Mouse (Mus musculus) midbrain, embryonic 15.5 days (tissue): ENCODE measurements at regions not wholly inside any gene's neighbourhood (a gene's known extent, or its start where the extent isn't known, plus 50 kb on each side); places are given as distances from the start of the nearest gene placed in this dataset.

Source experiments
- ATAC-seq: fragments of 200-750 bp; cut with Nextera tagmentation; replicated peaks from 2 replicates; pipeline ENCODE4 v1.8.0; 2017; ENCODE audit warnings: moderate TSS enrichment
- H3K27ac ChIP-seq: fragments of 300-500 bp; sonication (generic); 2 replicates; pipeline ENCODE4 v1.5.1; 2015; ENCODE audit warnings: mild to moderate bottlenecking, inconsistent platforms
- H3K27me3 ChIP-seq: fragments of 300-500 bp; sonication (generic); replicated peaks from 2 replicates; pipeline ENCODE4 v1.6.1; 2015; ENCODE audit warnings: inconsistent platforms
- H3K36me3 ChIP-seq: fragments of 300-500 bp; sonication (generic); replicated peaks from 2 replicates; pipeline ENCODE4 v1.6.1; 2015; ENCODE audit warnings: inconsistent platforms
- H3K4me1 ChIP-seq: fragments of 300-500 bp; sonication (generic); 2 replicates; pipeline ENCODE4 v1.6.1; 2015; ENCODE audit warnings: inconsistent platforms
- H3K4me2 ChIP-seq: fragments of 300-500 bp; sonication (generic); 2 replicates; pipeline ENCODE4 v1.6.1; 2015; ENCODE audit warnings: inconsistent platforms, mild to moderate bottlenecking, moderate library complexity
- H3K4me3 ChIP-seq: fragments of 300-500 bp; sonication (generic); 2 replicates; pipeline ENCODE4 v1.5.1; 2015; ENCODE audit warnings: mild to moderate bottlenecking, inconsistent platforms
- H3K9ac ChIP-seq: fragments of 300-500 bp; sonication (generic); 2 replicates; pipeline ENCODE4 v1.6.1; 2015; ENCODE audit warnings: mild to moderate bottlenecking, inconsistent platforms
- H3K9me3 ChIP-seq: fragments of 300-500 bp; sonication (generic); 2 replicates; pipeline ENCODE4 v1.6.1; 2016; ENCODE audit warnings: inconsistent platforms
- WGBS: fragments of 180-500 bp; shearing (Covaris S2); methylation state at CpG from one replicate; pipeline ENCODE4 v1.1.7; 2015; ENCODE audit warnings: mixed read lengths; 5-methylcytosine and 5-hydroxymethylcytosine counted together

DNA sequence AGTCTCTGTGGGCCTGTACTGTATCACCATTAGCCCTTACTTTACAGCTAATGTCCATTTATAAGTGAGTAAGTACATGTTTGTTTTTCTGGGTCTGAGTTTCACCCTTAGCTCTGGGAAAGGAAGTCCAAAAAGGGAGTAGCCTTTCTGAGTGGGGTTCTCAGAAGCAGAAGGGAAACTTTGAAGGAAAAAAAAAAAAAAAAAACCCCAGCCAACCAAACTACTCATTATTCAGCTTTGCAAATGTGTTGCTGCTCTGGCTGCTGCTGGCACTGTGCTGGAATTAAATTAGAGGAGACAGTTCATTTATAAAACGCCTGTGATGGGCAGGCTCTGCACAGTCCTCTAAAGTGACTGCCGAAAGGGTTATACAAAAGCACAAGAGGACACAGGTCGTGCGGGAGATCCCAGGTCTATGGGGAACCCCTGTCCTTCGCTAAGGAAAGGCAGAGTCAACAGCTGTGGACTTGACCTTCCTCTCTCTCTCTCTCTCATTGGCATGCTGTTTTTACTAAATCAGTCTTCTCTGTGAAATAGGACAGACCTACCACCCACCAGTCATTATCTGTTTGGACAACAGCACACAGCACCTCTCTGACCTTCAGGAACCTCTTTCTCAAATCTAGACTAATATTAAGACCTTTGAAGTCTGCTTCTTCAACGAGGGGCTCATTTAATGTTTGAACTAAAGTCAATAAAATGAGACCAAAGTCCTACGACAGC, 165.4 kb downstream of the Cd47 start:
- WGBS, result 31% methylated on average over 7 of the region's 7 CpGs
- Histone ChIP-seq H3K27me3 (no peaks in the 10 kb centered on the region), H3K9me3 (no peaks in the 10 kb centered on the region), H3K4me3 (no peak overlapping the region), H3K27ac (0 out of 2 replicates have a peak overlapping the region, but pooled peaks have one; percentile 32), H3K36me3 (no peaks in the 10 kb centered on the region), H3K4me2 (no peak overlapping the region), H3K4me1 (peaks cover 14% of the 10 kb centered on the region), H3K9ac (no peak overlapping the region)
- ATAC-seq, result peak; percentile 79

DNA sequence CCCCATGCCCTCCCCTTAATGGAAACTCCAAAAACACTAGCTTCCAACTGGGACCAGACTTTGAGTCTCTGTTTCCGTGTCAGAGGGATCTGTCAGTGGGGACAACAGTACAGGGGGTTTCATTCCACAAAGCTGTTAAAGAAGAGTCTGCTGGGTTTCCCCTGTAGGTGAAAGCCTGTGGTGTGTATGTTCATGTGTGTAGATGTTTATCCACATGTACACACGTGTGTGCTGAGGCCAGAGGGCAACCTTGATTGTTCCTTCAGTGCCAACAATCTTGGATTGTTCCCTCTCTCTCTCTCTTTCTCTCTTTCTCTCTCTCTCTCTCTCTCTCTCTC, 165.9 kb downstream of the Cd47 start:
- H3K9ac ChIP-seq, result no peak overlapping the region
- no peak for ATAC-seq
- peaks cover 14% of the 10 kb centered on the region for H3K4me1 ChIP-seq
- H3K27me3 ChIP-seq, result no peaks in the 10 kb centered on the region
- H3K9me3 ChIP-seq, result no peaks in the 10 kb centered on the region
- no peak overlapping the region for H3K4me2 ChIP-seq
- 63% methylated on average over 2 of the region's 2 CpGs for WGBS
- no peak overlapping the region for H3K27ac ChIP-seq
- H3K4me3 ChIP-seq, result no peak overlapping the region
- H3K36me3 ChIP-seq, result no peaks in the 10 kb centered on the region

GRCm38 (mm10) chr16:49967110-49967509, 166.8 kb downstream of the Cd47 start:
- Histone ChIP-seq H3K4me2 (no peak overlapping the region), H3K4me1 (peaks cover 14% of the 10 kb centered on the region; the same call in 1 of the 2 replicates), H3K36me3 (no peaks in the 10 kb centered on the region), H3K27ac (no peak overlapping the region), H3K4me3 (no peak overlapping the region), H3K9me3 (no peaks in the 10 kb centered on the region), H3K9ac (no peak overlapping the region), H3K27me3 (no peaks in the 10 kb centered on the region)
- ATAC-seq, result no peak
- WGBS, result 78% methylated on average over 7 of the region's 7 CpGs

- H3K4me3 ChIP-seq, result no peak overlapping the region
- H3K9ac ChIP-seq, result no peak overlapping the region
- no peaks in the 10 kb centered on the region for H3K27me3 ChIP-seq
- peaks cover 14% of the 10 kb centered on the region; the same call in 1 of the 2 replicates for H3K4me1 ChIP-seq
- 79% methylated on average over 4 of the region's 4 CpGs for WGBS
- H3K27ac ChIP-seq, result no peak overlapping the region
- H3K4me2 ChIP-seq, result no peak overlapping the region
- no peaks in the 10 kb centered on the region for H3K36me3 ChIP-seq
- H3K9me3 ChIP-seq, result no peaks in the 10 kb centered on the region
- ATAC-seq, result no peak
Measured at GRCm38 (mm10) chr16:49968291-49968870, 168.0 kb downstream of the Cd47 start.

DNA sequence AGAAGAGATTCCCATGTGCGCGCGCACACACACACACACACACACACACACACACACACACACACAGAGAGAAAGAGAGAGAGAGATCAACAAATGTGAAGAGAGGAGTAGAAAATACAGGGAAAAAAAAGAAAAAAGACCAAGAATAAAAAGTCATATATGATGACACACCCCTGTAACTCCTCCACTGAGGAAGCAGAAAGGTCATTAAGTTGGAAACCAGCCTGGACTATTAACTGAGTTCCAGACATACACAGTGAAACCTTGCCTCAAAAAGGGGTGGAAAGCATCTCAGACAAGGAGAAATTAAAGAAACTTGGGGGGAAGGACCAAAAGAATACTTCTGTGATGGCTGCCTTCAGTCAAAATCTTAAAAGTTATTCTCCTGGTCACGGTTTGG, 168.7 kb downstream of the Cd47 start:
- H3K9me3 ChIP-seq, result no peaks in the 10 kb centered on the region
- H3K9ac ChIP-seq, result no peak overlapping the region
- ATAC-seq, result no peak
- H3K27me3 ChIP-seq, result no peaks in the 10 kb centered on the region
- no peak overlapping the region for H3K27ac ChIP-seq
- H3K4me2 ChIP-seq, result no peak overlapping the region
- H3K4me1 ChIP-seq, result peaks cover 13% of the 10 kb centered on the region; the same call in 1 of the 2 replicates
- H3K4me3 ChIP-seq, result no peak overlapping the region
- H3K36me3 ChIP-seq, result no peaks in the 10 kb centered on the region
- 97% methylated on average over 4 of the region's 4 CpGs for WGBS

DNA sequence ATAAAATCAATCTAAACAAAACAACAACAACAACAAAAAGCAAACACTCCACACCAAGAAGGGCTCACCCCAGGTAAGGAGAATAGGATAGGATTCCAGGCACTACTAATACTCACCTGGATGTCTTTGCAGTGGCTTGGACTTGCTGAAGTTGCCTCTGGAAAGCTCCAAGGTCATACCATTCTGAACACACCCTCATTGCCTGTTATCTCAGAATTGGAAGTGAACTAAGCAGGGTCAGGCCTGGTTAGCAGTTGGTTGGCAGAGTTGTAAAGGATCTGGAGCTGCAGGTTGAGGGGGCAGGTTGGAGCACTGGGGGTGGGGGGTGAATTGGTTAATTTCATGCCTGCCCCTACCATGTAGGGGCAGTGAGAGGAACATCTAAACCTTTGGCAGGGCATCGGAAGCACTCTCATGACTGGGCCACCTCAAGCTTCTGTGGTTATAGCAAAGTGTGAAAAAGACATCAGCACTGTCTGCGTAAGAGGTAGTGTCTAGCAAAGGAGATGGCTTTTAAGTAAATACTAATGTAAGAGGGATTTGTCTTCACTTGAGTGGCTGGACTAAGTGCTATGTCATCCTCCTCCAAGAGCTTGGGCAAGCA, 169.5 kb downstream of the Cd47 start:
- no peak overlapping the region for H3K27ac ChIP-seq
- no peak overlapping the region for H3K9ac ChIP-seq
- no peaks in the 10 kb centered on the region for H3K27me3 ChIP-seq
- H3K4me3 ChIP-seq, result no peak overlapping the region
- no peak overlapping the region for H3K4me2 ChIP-seq
- ATAC-seq, result no peak
- H3K4me1 ChIP-seq, result peaks cover 10% of the 10 kb centered on the region; the same call in 1 of the 2 replicates
- WGBS, result 96% methylated on average over 2 of the region's 2 CpGs
- no peaks in the 10 kb centered on the region for H3K9me3 ChIP-seq
- no peaks in the 10 kb centered on the region for H3K36me3 ChIP-seq

DNA sequence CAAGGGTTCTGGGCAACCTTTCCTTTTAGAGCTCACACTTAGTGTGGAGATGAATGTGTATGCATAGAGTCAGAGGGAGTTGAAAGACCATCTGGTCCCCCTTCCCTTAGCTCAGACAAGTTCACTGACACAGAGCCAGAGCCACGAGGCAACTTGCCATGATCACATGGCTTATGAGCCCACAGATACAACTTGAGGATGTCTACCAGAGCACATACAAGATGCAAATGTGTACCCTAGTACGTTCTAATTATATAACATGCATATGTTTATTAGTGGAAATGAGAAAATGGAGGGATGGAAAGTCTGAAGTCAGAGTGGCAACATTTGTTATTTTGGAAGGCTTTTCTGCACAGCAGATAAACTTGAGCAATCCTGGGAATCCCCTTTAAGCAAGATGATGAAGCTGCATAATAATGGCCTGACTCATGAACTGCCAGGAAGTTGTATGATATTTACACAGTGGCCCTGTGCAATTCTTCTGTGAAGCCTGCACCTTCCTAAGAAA, 170.0 kb downstream of the Cd47 start:
- no peaks in the 10 kb centered on the region for H3K27me3 ChIP-seq
- H3K4me2 ChIP-seq, result no peak overlapping the region
- no peak for ATAC-seq
- no peaks in the 10 kb centered on the region for H3K9me3 ChIP-seq
- H3K9ac ChIP-seq, result no peak overlapping the region
- no peaks in the 10 kb centered on the region for H3K36me3 ChIP-seq
- H3K4me1 ChIP-seq, result peaks cover 7% of the 10 kb centered on the region; the same call in 1 of the 2 replicates
- WGBS, result 82% methylated on average over 2 of the region's 2 CpGs
- no peak overlapping the region for H3K27ac ChIP-seq
- no peak overlapping the region for H3K4me3 ChIP-seq

DNA sequence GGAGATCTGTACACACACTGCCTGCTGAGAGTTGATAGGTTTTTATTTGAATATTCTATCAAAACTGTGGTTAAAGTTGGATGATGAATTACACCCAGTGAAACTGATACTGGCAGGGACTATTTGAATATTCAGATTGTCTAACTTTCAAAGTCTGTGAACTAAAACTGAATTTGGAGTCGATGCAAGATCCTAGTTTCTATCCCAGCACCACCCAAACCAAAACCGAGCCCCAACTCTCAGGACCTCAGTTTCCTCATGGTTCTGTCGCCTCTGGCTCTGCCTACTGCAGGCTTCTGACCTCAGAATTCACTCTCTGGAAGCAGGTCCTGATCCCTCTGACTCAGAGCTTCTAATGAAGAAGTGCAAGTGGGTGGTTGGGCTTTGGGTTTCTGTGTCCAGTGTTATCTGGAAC, 170.8 kb downstream of the Cd47 start:
- no peaks in the 10 kb centered on the region for H3K9me3 ChIP-seq
- no peak overlapping the region for H3K9ac ChIP-seq
- no peaks in the 10 kb centered on the region for H3K27me3 ChIP-seq
- no peaks in the 10 kb centered on the region; the same call in 1 of the 2 replicates for H3K4me1 ChIP-seq
- H3K4me3 ChIP-seq, result no peak overlapping the region
- ATAC-seq, result no peak
- H3K27ac ChIP-seq, result no peak overlapping the region
- WGBS, result 88% methylated on average over 3 of the region's 3 CpGs
- H3K36me3 ChIP-seq, result no peaks in the 10 kb centered on the region
- no peak overlapping the region for H3K4me2 ChIP-seq

- Histone ChIP-seq H3K27ac (no peak overlapping the region), H3K4me2 (no peak overlapping the region), H3K9ac (no peak overlapping the region), H3K9me3 (no peaks in the 10 kb centered on the region), H3K4me1 (no peaks in the 10 kb centered on the region), H3K27me3 (no peaks in the 10 kb centered on the region), H3K36me3 (no peaks in the 10 kb centered on the region), H3K4me3 (no peak overlapping the region)
- WGBS, result 83% methylated on average over 2 of the region's 2 CpGs
- no peak for ATAC-seq
Measured at GRCm38 (mm10) chr16:49977276-49977675, 176.9 kb downstream of the Cd47 start.

GRCm38 (mm10) chr16:49979426-49979940, 179.2 kb downstream of the Cd47 start:
- 86% methylated on average over 4 of the region's 4 CpGs for WGBS
- no peak overlapping the region for H3K4me3 ChIP-seq
- no peak overlapping the region for H3K27ac ChIP-seq
- no peak for ATAC-seq
- H3K9ac ChIP-seq, result no peak overlapping the region
- no peaks in the 10 kb centered on the region for H3K36me3 ChIP-seq
- no peak overlapping the region for H3K4me2 ChIP-seq
- H3K4me1 ChIP-seq, result no peaks in the 10 kb centered on the region
- no peaks in the 10 kb centered on the region for H3K9me3 ChIP-seq
- no peaks in the 10 kb centered on the region for H3K27me3 ChIP-seq

- H3K36me3 ChIP-seq, result no peaks in the 10 kb centered on the region
- H3K27ac ChIP-seq, result no peak overlapping the region
- no peaks in the 10 kb centered on the region for H3K9me3 ChIP-seq
- no peaks in the 10 kb centered on the region for H3K4me1 ChIP-seq
- no peak overlapping the region for H3K9ac ChIP-seq
- no peak overlapping the region for H3K4me3 ChIP-seq
- no peak overlapping the region for H3K4me2 ChIP-seq
- WGBS, result 39% methylated on average over 10 of the region's 10 CpGs
- ATAC-seq, result peak; percentile 60; the same call in 1 of the 2 replicates
- no peaks in the 10 kb centered on the region for H3K27me3 ChIP-seq
Measured at GRCm38 (mm10) chr16:49980178-49980646, 179.9 kb downstream of the Cd47 start.

DNA sequence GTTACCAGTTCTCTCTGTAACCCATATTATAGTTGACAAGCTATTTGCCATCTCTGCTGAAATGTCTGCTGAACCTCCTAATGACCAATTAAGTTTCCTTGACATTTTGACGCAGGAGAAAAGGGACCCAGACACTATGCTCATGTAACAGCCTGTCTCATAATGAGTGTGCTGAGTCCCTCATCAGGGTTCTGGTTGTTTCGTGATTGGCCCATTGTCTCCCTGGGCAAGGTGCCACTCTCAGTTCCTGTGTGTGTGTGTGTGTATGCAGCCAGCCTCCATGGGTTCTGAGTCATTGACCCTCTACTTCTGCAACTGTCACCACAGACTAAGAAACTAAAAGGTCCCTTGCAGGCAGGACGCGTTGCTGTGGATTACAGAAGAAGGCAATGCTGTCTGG, 181.8 kb downstream of the Cd47 start:
- 69% methylated on average over 4 of the region's 4 CpGs for WGBS

More for the DNA sequence above, 181.8 kb downstream of the Cd47 start:
- ATAC-seq, result no peak
- Histone ChIP-seq H3K9me3 (no peaks in the 10 kb centered on the region), H3K27ac (no peak overlapping the region), H3K9ac (no peak overlapping the region), H3K36me3 (no peaks in the 10 kb centered on the region), H3K4me2 (no peak overlapping the region), H3K27me3 (no peaks in the 10 kb centered on the region), H3K4me3 (no peak overlapping the region), H3K4me1 (no peaks in the 10 kb centered on the region)
